Mouse (Mus musculus) liver, embryonic 16.5 days (tissue): Measurements from ENCODE around the gene Idnk. TPM values are rescaled to one million over a fixed set of nuclear protein-coding genes. Genes with fewer than 3 reads are reported as not detected.
A peak's percentile ranks its signal among the peaks of the same experiment; 100 is the strongest.

Experiments
- ATAC-seq: fragments of 200-750 bp; cut with Nextera tagmentation; 2 replicates; pipeline ENCODE4 v1.8.0; 2017; ENCODE audit warnings: low read depth, mild to moderate bottlenecking, moderate number of reproducible peaks, moderate library complexity
- H3K27ac ChIP-seq: fragments of 300-500 bp; sonication (generic); 2 replicates; pipeline ENCODE4 v1.5.1; 2014; ENCODE audit warnings: mild to moderate bottlenecking, low read length
- H3K27me3 ChIP-seq: fragments of 300-500 bp; sonication (generic); 2 replicates; pipeline ENCODE4 v1.6.1; 2014; ENCODE audit warnings: low read depth, low read length, mixed read lengths; ENCODE audit not compliant: control insufficient read depth, insufficient read depth
- H3K36me3 ChIP-seq: fragments of 300-500 bp; sonication (generic); 2 replicates; pipeline ENCODE4 v1.6.1; 2014; ENCODE audit warnings: mild to moderate bottlenecking; ENCODE audit not compliant: control insufficient read depth, insufficient read depth
- H3K4me1 ChIP-seq: fragments of 300-500 bp; sonication (generic); 2 replicates; pipeline ENCODE4 v1.6.1; 2014; ENCODE audit warnings: low read depth, low read length, mixed read lengths; ENCODE audit not compliant: control insufficient read depth
- H3K4me2 ChIP-seq: fragments of 300-500 bp; sonication (generic); 2 replicates; pipeline ENCODE4 v1.6.1; 2014; ENCODE audit warnings: low read depth, low read length, mixed read lengths
- H3K4me3 ChIP-seq: fragments of 300-500 bp; sonication (generic); 2 replicates; pipeline ENCODE4 v1.5.1; 2014; ENCODE audit warnings: low read depth, mild to moderate bottlenecking, low read length
- H3K9ac ChIP-seq: fragments of 300-500 bp; sonication (generic); 2 replicates; pipeline ENCODE4 v1.6.1; 2014; ENCODE audit warnings: low read depth, low read length
- H3K9me3 ChIP-seq: fragments of 300-500 bp; sonication (generic); replicated peaks from 2 replicates; pipeline ENCODE4 v1.6.1; 2016; ENCODE audit warnings: low read length; ENCODE audit not compliant: control insufficient read depth
- WGBS: fragments of 180-500 bp; shearing (Covaris S2); extraction: QIAGEN DNeasy Blood & Tissue Kit; methylation state at CpG from one replicate; pipeline ENCODE4 v1.1.7; 2014; ENCODE audit not compliant: insufficient replicate concordance; 5-methylcytosine and 5-hydroxymethylcytosine counted together
- polyA plus RNA-seq: library from polyadenylated mRNA; unstranded; fragments of >200 nt; fragmentation: Nextera tagmentation; extraction: Ambion mirVana; gene quantifications from 2 replicates; pipeline ENCODE4 v1.2.1, GENCODE M21; 2015

The Idnk gene
- polyA plus RNA-seq, 1 experiment from 2014 or later: 18.9 TPM

DNA sequence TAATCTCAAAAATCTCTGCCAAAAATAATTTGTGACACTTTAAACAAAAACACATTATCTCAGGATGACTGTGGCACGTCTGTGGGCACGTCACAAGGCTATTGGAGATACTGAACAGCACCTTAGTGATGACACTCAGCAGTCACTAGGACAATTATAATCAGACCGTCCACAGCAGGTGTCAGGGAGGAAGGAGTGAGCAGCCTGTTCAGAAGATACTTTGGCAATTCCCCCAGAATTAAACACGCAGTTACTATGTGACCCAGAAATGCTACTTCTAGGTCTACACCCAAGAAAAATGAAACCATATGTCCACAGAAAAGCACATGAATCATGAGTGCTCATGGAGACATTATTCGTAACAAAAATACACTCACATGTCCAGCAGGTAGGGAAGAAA lies 53.0 kb downstream of the Idnk start:
- H3K9ac ChIP-seq: no peak overlapping the region
- H3K4me2 ChIP-seq: no peak overlapping the region
- no peaks in the 10 kb centered on the region for H3K27me3 ChIP-seq
- no peak for ATAC-seq
- H3K27ac ChIP-seq: no peak overlapping the region
- no peaks in the 10 kb centered on the region for H3K36me3 ChIP-seq
- H3K4me1 ChIP-seq: peaks cover 28% of the 10 kb centered on the region
- WGBS: 56% methylated on average over 5 of the region's 5 CpGs
- no peak overlapping the region for H3K4me3 ChIP-seq
- H3K9me3 ChIP-seq: no peaks in the 10 kb centered on the region

DNA sequence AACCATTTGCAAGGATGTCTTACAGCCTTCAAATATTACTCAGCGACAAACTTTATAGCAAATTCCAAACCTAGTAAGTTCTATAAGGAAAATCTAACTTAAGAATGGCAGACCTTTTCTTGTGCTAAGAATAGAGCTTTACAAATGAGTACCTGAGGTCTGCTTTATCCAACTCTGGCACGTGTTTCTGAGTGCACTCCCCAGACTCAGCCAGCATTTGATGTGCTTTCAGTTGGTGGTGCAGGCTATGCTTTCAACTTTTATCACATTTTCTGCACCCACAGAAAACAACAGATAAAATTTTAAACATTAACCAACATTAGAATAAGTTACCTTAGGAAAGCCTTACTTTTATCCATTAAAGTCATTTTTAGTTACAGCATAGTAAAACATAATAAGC lies 55.1 kb downstream of the Idnk start:
- Histone ChIP-seq H3K4me2 (no peak overlapping the region), H3K27me3 (no peaks in the 10 kb centered on the region), H3K4me1 (peaks cover 28% of the 10 kb centered on the region), H3K36me3 (no peaks in the 10 kb centered on the region), H3K4me3 (no peak overlapping the region), H3K9me3 (no peaks in the 10 kb centered on the region), H3K9ac (no peak overlapping the region), H3K27ac (no peak overlapping the region)
- no peak for ATAC-seq
- 55% methylated on average over 2 of the region's 2 CpGs for WGBS

DNA sequence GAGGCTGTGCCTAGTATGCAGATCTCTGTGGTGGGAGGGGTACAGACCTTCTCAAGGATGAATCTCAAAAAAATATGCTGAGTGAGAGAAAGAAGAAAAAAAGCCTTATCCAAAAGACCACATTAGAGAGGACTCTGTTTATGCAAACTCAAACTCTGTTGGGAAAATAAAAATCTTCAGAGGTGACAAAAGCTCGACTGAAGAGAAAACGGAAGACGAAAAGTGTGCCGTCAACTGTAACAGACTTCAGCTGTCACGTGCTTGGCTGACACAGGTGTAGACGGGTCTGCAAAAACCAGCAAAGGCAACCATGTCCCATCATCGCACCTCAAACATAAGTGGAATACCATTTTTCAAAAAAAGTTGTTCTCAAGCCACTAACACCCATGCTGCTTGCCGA lies 56.4 kb downstream of the Idnk start:
- Histone ChIP-seq H3K4me2 (peak overlapping the region; percentile 95), H3K9me3 (no peaks in the 10 kb centered on the region), H3K27ac (no peak overlapping the region), H3K36me3 (no peaks in the 10 kb centered on the region), H3K27me3 (no peaks in the 10 kb centered on the region), H3K4me1 (peaks cover 28% of the 10 kb centered on the region), H3K4me3 (peak overlapping the region; percentile 99), H3K9ac (0 out of 2 replicates have a peak overlapping the region, but pooled peaks have one; percentile 1)
- WGBS: 60% methylated on average over 8 of the region's 8 CpGs
- no peak for ATAC-seq

Other genes starting within 250 kb of the Idnk start
- gene Spock1, start 249.3 kb upstream of the Idnk start, polyA plus RNA-seq: 0.08 and 0.12 TPM in 2 replicates
- gene Klhl3, start 44.1 kb upstream of the Idnk start, polyA plus RNA-seq: 1.2 and 1.6 TPM in 2 replicates
- 5.2 and 5.4 TPM in 2 replicates for gene Hnrnpa0, start 29.1 kb upstream of the Idnk start, polyA plus RNA-seq
- gene Ubqln1, start 58.0 kb downstream of the Idnk start, polyA plus RNA-seq: 36.2 and 38.0 TPM in 2 replicates
- gene Gkap1, start 118.0 kb downstream of the Idnk start, polyA plus RNA-seq: 4.8 and 5.1 TPM in 2 replicates
- gene Kif27, start 201.5 kb downstream of the Idnk start, polyA plus RNA-seq: 0.02 and 0.04 TPM in 2 replicates
- 15.0 and 15.6 TPM in 2 replicates for gene 2210016F16Rik, start 227.6 kb downstream of the Idnk start, polyA plus RNA-seq
- gene Rmi1, start 244.6 kb downstream of the Idnk start, polyA plus RNA-seq: 11.9 and 13.1 TPM in 2 replicates
- gene Hnrnpk, start 245.7 kb downstream of the Idnk start, polyA plus RNA-seq: 554 and 582 TPM in 2 replicates